Mouse (Mus musculus): Measurements from ENCODE around the gene Mrps2. TPM values are rescaled to one million over a fixed set of nuclear protein-coding genes. Genes with fewer than 3 reads are reported as not detected.
A peak's percentile ranks its signal among the peaks of the same experiment; 100 is the strongest.

Gene Mrps2
- total RNA-seq, 2 experiments from 2014 or later, result 35.6 to 39.2 TPM

- peak; percentile 61 to 85 for DNase-seq (ENCODE audit: low spot score in 2 of 2)
Observed at GRCm38 (mm10) chr2:28517206-28517909, 49.5 kb downstream of the Mrps2 start.

GRCm38 (mm10) chr2:28518231-28518630 lies 50.4 kb downstream of the Mrps2 start:
- DNase-seq (ENCODE audit: low spot score in 2 of 2), result no peak

- DNase-seq (ENCODE audit: low spot score in 2 of 2), result no peak
Observed at GRCm38 (mm10) chr2:28520581-28520980, 52.7 kb downstream of the Mrps2 start.

Other genes with a start within 250 kb of the Mrps2 start
- 1 to 10 TPM; 5.7 to 7.9 TPM for gene Ppp1r26, start 21.3 kb upstream of the Mrps2 start, total RNA-seq (2021)
- gene 1700007K13Rik, start 1.7 kb upstream of the Mrps2 start, total RNA-seq (2021), result under 1 TPM in 1 of 2 experiments, not detected in 1; 0.44 TPM
- gene Gbgt1, start 28.8 kb downstream of the Mrps2 start, total RNA-seq (2021), result 1 to 10 TPM; 3.0 to 5.1 TPM
- gene Gm10134, start 38.0 kb downstream of the Mrps2 start, total RNA-seq (2021), result 1 to 10 TPM; 1.7 to 2.7 TPM
- gene Ralgds, start 45.1 kb downstream of the Mrps2 start, total RNA-seq (2021), result 10 to 100 TPM; 68.2 to 79.3 TPM
- not detected for gene Cel, start 95.3 kb downstream of the Mrps2 start, total RNA-seq (2021)
- gene Gtf3c5, start 115.7 kb downstream of the Mrps2 start, total RNA-seq (2021), result 10 to 100 TPM; 14.8 TPM
- gene Gfi1b, start 153.9 kb downstream of the Mrps2 start, total RNA-seq (2021), result under 1 TPM in 1 of 2 experiments, not detected in 1; 0.60 TPM
- gene Tsc1, start 173.2 kb downstream of the Mrps2 start, total RNA-seq (2021), result 10 to 100 TPM; 21.9 to 22.3 TPM
- under 1 TPM in 1 of 2 experiments, not detected in 1; 0.88 TPM for gene Spaca9, start 231.7 kb downstream of the Mrps2 start, total RNA-seq (2021)
- under 1 TPM in 1 of 2 experiments, not detected in 1; 0.23 TPM for gene Ak8, start 232.1 kb downstream of the Mrps2 start, total RNA-seq (2021)

Measured in gastrocnemius, postnatal 4 days (tissue).